Mouse (Mus musculus): ENCODE results near the gene Stap1.

Stap1 gene

DNA sequence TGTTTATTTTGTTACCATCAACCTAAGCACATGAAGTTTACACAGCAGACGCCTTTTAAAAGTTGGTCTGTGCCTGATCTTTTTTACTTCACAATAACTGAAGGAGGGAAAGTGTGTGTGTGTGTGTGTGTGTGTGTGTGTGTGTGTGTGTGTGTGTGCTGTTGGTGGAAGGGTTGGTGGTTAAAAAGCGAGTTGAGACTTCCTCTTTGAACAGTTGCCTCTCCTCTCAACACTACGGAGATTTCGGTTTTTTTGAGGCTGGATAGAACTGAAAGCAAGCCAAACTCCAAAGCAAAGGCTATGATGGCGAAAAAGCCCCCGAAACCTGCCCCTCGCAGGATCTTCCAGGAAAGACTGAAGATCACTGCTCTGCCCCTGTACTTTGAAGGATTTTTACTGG, at the start of gene Stap1:
Gene Stap1, plus strand, starts transcription at position 209 of the 400 bp plus-strand sequence.
- DNase-seq, result no peak

DNA sequence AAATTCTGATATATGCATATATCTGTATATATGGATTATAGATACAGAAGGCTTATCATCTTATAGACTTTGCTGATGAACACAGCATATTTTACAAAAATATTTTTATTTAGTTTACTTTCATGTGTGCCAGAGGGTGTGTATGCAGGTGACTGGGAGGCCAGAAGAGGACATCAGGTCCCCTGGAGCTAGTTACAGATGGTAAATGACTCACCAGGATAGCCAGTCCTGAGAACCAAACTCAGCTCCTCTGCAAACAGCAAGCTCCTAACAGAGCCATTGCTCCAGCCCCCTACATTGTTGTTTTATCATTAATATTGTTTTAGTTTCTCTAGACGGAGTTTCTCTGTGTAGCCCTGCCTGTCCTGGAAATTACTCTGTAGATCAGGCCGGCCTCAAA, 41.7 kb upstream of the Stap1 start:
- no peak for DNase-seq

DNA sequence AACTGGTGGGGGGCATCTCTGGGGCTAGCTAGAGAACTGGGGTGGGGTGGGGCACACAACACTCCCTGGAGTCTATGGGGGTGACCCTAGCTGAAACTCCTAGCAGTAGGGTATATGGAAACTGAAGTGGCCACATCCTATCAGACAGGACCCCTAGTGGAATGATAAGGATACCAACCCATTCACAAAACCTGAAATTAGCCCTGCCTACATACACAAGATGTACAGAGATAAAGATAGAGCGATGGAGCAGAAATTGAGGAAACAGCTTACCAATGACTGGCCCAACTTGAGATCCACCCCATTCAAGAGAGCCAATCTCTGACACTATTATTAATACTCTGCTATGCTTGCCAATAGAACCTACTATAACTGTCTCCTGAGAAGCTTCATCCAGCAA, 8.0 kb upstream of the Stap1 start:
- no peak for DNase-seq

DNA sequence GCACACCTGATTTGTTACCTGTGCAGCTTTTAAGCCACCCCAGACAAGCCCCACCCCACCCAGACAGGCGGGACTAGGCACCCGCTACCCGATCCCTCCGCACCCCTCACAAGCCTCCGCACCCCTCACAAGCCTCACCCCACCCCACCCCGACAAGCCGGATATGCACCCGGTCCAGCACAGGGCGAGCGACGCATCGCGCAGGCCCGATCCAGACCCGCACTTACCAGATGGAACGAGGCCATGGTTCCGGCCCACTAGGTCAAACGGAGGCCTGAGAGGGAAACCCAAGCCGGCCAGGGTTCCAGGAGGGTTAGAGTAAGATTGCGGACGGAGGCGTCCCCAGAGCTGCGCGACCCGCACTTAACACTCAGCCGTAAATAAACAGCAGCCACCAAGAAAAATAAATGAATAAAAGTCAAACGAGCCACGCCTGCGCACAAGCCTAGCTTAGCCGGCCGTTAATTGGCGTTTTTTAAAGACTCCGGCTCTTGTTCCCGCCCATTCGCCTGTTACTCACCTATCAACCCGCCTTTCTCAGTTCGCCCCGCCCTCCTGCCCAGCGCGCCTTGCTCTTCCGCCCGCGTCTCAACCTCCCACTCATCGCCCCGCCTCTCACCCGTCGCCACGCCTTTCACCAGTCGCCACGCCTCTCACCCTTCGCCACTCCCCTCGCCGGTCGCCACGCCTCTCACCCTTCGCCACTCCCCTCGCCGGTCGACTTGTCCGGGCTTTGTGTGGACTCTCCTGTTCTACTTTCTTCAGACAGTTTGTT, 6.3 kb upstream of the Stap1 start, which contains the start of gene Cenpc1:
Gene Cenpc1, minus strand, starts transcription at position 483 of the 775 bp plus-strand sequence.
- peak; percentile 99 for DNase-seq

DNA sequence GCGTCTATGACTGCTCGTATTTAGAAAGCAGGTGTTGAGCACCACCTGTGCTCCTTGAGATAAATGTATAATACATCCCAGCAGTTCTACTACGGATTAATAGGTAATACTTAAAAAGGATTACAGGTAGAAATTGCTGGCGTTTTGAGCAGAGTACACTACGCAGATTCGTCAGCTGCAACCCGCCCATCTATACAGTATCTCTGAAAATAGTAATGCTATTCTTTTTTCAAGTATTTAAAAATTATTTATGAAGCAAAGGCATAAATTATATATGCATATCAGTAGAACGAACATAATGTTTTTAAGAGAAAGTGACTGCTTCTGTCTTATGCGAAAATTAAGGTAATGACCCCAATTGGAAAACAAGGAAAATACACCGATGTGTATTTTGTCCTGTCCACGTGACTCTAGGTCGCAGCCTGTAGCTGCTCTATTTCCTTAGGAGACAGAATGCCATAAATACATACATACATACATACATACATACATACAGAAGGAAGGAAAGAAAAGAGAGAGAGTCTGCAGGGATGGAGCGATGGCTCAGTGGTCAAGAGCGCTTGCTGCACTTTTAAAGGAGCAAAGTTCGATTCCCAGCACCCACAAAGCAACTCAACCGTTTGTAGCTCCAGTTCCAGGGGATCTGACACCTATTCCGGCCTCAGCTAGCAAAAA, 5.5 kb upstream of the Stap1 start:
- no peak for DNase-seq

DNA sequence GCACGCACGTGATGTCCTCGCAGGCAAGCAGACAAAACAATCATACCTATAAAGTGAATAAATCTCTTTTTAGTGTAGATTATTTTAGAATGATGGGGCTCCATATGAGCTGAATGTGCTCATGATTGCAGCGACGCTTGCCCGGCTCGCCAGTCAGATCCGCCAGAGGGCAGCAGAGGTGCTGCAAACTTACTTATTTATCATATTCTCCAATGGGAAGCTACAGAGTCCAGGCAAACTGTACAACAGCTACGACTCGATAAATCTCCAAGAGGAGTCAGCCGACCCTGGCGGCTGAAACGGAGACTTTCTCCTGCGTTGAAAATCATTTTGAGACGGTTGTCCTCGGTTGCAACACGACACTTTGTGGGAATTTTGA, 5.0 kb upstream of the Stap1 start:
- DNase-seq, result peak; percentile 85 to 92

DNA sequence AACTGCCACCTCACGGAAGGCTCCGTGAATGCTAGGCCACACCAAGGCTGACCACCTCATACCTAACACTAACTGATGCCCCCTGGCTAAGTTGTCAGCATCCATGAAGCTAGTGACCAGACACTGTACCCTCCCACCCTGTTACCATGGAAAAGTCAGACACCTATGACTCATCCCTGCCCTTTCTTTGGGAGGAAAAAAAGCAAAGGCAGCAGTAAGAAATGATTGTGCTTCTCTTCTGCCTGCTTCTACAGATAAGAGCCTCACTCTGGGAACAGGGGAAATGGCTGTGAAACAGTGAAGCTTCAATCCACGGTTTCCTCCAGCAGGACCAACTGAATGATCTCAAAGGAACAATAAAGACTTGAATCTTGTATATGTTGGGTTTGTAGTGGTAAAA, 3.1 kb upstream of the Stap1 start:
- DNase-seq, result no peak

DNA sequence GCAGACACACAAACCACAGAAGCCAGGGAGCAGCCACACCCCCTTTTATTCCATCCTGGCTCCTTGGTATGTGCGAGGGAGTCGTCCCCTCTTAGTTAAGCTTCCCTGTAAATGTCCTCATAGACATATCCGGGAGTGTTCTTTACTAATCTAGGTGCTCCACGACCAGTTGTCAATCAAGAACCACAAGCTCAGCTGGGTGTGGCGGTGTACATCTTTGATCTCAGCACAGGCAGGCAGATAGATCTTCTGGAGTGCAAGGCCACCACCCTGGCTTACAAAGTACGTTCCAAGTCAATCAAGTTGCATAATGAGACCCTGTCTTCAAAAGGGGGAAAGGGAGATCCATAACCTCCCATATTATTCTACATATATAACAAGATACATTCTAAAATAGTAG, 2.4 kb upstream of the Stap1 start:
- no peak for DNase-seq

DNA sequence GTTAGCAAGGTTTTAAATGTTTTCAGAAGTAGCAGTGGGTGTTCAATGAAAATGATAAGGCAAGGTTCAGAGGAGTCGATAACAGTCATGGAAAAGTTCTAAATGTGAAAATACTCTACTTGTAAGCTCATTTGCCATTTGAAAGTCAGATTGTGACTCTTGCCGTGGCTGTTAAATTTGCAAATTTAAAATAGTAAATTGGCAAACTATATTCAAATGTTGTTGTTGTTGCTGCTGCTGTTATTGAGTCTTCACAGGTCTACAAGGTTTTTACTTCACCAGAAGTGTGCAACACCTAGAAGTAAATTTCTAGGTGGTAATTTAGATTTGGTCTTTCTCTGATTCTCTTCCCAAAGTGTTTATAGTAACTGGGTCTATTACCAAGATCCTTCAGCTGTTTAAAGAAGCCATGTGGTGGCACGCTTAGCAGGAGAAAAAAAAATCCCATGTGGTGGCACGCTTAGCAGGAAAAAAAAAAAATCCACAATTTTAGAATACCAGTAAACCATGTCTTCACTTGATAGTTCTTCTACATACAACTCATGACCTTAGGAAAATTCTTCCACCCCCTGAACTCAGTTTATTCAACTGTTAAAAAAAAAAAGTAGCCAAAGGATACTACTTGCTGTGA, 1.3 kb downstream of the Stap1 start:
- DNase-seq, result no peak

DNA sequence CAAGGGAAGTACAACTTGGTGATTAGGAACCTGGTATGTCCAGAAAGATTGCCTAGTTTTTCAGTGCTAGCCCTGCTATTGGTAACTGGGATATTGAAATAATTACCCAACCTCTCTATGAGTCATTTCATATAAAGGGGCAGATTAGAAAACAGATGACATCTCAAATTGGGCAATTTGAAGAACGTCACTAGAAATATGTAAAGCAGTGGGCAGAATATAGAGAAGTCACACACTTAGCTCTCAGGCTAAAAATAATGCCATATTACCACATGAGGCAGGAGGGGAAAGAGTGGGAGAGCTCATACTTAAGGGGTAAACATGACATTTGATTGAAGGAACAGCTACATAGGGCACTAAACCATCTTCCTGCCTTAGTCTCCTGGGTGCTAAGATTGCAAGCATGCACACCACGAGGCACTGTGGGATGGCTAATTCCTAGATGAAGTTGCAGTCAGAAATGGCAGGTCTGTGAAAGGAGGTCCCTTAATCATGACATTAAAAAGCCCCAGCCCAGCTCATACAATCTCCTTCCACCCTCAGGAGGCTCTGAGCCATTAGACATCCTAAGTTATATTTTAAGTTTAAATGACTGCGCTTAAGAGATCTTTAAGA, 7.3 kb downstream of the Stap1 start:
- no peak for DNase-seq

DNA sequence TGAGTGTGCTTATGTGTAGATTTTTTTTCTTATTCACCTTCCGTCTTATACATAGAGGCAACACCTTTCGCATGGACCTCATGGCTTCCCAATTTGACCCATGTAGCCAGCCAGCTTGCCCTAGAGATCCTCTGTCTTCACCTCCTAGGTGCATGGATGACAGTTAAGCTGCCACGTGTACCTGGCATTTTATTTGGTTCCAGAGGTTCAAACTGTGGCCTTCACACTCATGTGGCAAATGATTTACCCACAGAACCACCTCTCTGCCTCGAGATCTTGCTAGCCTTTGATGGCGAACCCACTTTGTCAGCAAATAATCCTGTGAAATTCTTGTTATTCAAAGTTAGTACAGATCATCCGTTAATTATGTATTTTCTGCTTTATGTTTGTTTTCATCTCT, 12.4 kb downstream of the Stap1 start:
- DNase-seq, result peak; percentile 5 to 39

DNA sequence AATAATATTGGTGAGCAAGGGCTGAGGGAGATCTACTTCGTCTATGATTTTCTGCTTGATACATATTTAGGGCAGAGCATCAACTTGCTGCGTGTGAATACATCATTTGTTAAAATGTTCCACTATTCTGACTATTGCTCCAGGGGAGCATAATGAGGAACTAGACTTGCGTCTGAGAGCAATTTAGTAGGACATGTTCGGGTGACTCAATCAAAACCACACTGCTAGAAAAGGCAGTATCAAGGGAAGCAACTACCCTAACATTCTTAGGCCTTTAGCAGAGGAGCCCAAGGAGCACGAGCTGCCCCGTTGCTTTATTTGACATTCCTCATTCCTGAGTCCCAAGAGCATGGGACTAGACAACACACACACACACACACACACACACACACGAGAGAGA, 13.4 kb downstream of the Stap1 start:
- DNase-seq, result no peak

DNA sequence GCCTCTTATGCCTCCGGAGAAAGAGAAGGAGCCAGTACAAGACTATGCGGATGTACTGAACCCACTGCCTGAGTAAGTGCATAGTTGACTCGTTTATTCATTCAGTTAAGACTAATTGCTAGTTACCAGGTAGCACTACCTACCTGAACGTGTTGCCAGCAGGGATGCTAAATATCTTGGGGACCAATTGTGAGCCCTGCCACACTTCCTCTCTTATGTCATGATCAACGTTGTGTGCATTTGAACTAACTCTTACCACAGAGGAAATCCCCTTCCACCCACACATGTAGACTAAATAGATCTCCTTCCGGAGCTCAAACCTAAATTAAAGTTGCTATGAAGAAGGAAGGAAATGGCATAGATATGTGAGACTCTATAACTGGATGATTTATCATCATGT, 15.2 kb downstream of the Stap1 start:
- DNase-seq, result no peak

DNA sequence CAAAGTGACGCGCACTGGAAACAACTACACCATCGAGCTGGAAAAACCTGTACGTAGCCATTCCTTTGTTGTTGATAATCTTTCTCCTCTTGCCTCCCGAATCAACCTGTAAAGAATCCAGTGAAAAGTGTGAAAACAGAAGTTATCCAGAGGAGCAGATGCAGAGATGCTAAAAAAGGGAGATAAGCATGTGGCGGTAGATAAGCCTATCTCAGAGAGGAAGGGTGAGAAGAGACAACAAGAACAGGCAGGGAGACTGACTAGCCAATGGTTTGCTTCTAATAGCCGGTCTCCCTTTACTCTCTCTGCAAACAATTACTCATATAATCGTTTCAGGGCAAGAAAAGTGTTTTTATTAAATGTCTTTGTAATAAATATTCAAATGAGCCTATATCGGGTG, 23.2 kb downstream of the Stap1 start:
- DNase-seq, result no peak

DNA sequence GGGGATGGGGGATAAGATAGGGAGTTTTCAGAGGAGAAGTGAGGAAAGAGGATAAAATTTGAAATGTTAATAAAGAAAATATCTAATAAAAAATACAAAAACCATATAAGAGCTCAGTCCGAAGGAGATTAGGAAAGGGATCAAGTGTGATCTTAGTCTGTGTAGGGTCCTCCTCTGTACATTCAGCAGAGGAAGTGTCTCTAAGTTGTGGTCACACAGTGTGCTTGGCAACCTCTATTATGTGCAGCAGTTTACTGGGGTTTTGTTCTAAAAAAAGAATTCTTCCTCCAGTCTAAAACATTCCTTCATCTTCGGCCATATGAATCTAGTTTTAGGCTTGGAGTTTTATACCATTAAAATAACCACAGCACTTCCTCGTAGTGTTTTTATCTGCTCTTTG, 27.4 kb downstream of the Stap1 start:
- no peak for DNase-seq

DNA sequence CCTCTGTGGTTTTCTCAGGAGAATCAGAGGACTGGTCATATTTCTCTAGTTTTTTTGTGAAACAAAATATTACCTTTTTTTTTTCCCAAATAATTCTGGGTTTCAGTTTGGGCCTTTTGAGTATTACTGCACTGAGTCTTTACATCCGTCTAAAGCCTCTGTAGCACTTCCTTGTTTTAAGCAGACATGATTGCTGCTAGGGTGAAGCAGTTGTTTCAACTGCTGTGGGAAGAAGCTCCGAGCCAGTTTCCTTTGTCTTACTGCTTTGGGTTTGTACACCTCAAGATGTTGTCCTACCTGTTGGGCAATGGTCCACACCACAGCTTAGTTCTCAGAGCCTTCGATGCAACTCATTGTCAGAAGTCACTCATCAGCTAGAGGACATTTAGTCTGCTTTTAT, 29.1 kb downstream of the Stap1 start:
- DNase-seq, result no peak

DNA sequence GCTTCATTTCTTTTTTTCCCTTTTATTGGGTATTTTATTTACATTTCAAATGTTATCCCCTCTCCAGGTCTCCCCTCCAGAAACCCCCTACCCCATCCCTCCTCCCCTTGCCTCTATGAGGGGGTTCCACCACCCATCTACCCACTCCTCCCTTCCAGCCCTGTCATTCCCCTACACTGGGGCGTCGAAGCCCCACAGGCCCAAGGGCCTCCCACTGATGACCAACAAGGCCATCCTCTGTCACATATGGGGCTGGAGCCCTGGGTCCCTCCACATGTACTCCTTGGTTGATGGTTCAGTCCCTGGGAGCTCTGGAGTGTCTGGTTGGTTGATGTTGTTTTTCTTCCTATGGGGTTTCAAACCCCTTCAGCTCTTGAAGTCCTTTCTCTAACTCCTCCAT, 30.6 kb downstream of the Stap1 start:
- DNase-seq, result no peak

DNA sequence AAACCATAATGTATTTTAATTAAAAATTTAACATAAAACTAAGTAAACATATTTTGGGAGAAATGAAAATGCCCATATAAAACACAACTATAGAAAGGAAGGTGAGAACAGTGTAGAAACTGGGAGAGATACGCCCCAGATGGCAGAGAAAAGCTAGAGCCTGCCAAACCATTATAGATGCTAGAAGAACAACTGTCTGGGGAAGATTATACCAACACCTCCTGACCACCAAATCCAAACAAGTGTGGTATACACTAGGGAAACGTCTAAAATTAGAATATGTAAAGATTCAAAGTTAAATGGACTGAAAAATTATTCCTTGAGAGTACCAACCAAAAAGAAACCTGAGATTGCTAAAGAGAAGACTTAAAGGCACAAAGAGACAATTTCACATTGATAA, 35.1 kb downstream of the Stap1 start:
- DNase-seq, result no peak

DNA sequence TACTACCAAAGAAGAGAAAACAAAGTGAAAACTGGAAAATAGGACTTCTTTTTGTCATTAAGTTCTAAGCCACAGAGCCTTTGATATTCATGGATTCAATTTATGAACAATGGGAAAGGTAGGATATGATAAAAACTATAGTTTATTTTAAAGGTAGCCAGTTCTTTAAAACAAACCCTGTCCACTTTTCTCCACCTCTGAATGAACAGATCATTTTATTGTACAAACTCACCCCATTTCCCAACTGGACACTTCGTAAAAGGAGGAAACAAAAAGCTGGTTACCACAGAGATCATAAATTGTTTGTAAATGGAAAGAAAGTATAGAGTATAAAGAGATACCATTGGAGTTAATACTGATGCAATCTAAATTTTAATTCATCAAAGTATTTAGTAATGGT, 39.5 kb downstream of the Stap1 start:
- DNase-seq, result no peak

DNA sequence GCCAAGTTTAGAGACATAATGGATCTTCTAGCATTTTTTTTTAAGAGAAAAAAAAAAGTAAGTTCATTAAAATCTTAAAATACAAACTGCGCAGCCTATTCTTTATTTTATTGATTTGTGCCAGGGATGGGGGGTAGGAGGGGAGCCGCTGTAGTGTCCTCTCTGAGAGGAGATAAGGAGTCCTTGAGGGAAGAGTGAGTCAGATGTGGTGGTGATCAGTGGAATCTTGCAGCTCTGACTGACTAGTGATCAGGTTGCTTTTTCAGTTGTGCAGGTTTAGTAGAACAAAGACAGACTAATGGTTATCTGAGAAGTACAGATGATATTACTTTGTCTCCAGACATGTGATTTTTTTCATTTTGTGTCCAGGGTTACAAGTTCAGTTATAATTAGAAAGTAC, 41.5 kb downstream of the Stap1 start:
- DNase-seq, result no peak

DNA sequence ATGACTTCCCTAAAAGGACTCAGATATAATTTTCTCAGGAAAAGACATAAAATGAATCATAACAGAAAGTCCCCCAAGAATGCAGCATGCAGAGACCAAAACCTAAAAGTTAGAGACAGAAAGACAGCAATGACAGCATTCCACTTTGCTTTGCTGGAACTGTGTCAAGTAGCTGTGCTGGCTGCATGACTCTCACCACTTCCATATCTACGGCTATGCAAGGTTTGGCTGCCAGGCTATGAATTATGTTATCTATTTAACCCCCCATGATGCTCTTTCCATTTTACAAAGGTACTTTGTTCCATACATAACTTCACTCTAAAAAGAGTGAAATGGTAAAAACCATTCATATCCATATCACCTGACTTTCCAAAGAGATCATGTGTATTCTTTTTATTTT, 42.5 kb downstream of the Stap1 start:
- DNase-seq, result no peak

DNA sequence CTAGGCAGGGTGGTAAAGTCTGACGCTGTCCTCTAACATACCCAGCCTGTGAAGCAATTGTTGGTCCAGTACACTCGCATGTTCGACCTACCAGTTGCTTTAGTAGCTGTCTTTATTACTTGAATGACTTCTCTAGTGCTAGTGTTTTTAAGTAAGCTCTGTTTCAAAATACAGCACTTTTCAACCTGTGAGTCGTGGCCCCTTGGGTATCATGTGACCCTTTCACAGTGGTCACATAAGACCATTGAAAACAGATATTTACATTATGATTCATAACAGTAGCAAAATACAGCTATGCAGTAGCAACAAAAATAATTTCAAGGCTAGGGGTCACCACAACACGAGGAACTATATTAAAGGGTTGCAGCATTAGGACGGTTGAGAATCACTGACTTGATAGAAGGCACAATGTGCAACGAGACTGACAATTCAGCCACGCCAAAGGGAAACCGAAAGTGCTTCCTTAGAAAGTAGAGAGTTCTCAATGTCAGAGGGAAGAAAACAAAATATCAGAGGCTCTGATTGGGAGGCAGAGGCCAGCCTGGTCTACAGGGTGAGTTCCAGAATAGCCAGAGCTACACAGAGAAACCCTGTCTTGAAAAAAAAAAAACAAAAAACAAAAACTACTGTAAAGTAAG, 47.0 kb downstream of the Stap1 start:
- DNase-seq, result no peak

DNA sequence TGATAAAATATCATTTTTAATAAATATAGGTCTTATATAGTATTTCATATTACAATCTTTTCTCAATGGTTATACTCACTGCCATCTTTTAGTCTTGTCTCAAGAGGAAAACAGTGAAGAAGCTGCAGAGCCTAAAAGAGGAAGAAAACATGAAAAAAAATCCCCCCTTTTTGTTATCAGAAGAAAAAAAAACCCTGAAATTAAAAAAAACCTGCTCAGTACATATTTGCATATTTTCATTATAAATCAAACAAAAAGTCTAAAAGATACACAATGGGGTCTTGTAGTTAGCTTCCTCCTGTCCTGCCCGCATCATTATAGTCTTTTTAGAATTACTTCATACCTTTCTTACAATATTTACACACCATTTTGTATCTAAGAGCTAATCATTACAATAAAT, 57.2 kb downstream of the Stap1 start:
- DNase-seq, result no peak
